Mouse (Mus musculus) intestine, postnatal 0 days (tissue): ENCODE results near the gene Chrng. TPM values are rescaled to one million over a fixed set of nuclear protein-coding genes. Genes with fewer than 3 reads are reported as not detected.

Experiments
- ATAC-seq: fragments of 200-750 bp; cut with Nextera tagmentation; 2 replicates; pipeline ENCODE4 v1.8.0; 2017; ENCODE audit warnings: mild to moderate bottlenecking, moderate TSS enrichment, moderate library complexity
- H3K27ac ChIP-seq: fragments of 300-500 bp; sonication (generic); 2 replicates; pipeline ENCODE4 v1.5.1; 2014; ENCODE audit warnings: mild to moderate bottlenecking, low read depth, low read length, moderate library complexity
- H3K27me3 ChIP-seq: fragments of 300-500 bp; sonication (generic); replicated peaks from 2 replicates; pipeline ENCODE4 v1.6.1; 2014; ENCODE audit warnings: low read length, mixed read lengths; ENCODE audit not compliant: control insufficient read depth, insufficient read depth
- H3K36me3 ChIP-seq: fragments of 300-500 bp; sonication (generic); 2 replicates; pipeline ENCODE4 v1.6.1; 2014; ENCODE audit warnings: mild to moderate bottlenecking, moderate library complexity; ENCODE audit not compliant: control insufficient read depth, insufficient read depth
- H3K4me1 ChIP-seq: fragments of 300-500 bp; sonication (generic); replicated peaks from 2 replicates; pipeline ENCODE4 v1.6.1; 2014; ENCODE audit warnings: antibody characterized with exemption, low read length, mixed read lengths; ENCODE audit not compliant: control insufficient read depth, insufficient read depth
- H3K4me2 ChIP-seq: fragments of 300-500 bp; sonication (generic); replicated peaks from 2 replicates; pipeline ENCODE4 v1.6.1; 2014; ENCODE audit warnings: low read depth, mild to moderate bottlenecking, moderate library complexity
- H3K4me3 ChIP-seq: fragments of 300-500 bp; sonication (generic); 2 replicates; pipeline ENCODE4 v1.5.1; 2014; ENCODE audit warnings: low read depth, low read length
- H3K9ac ChIP-seq: fragments of 300-500 bp; sonication (generic); 2 replicates; pipeline ENCODE4 v1.6.1; 2014; ENCODE audit warnings: mild to moderate bottlenecking, low read depth, low read length
- H3K9me3 ChIP-seq: fragments of 300-500 bp; sonication (generic); 2 replicates; pipeline ENCODE4 v1.6.1; 2016; ENCODE audit warnings: mixed run types; ENCODE audit not compliant: control insufficient read depth
- CTCF ChIP-seq: sonication (generic); IDR thresholded peaks from 2 replicates; pipeline ENCODE4 v1.5.1; 2016; ENCODE audit warnings: low read depth, mild to moderate bottlenecking, control low read depth, antibody characterized with exemption, moderate library complexity
- WGBS: fragments of 180-500 bp; shearing (Covaris S2); extraction: QIAGEN DNeasy Blood & Tissue Kit; methylation state at CpG from one replicate; pipeline ENCODE4 v1.1.7; 2014; 5-methylcytosine and 5-hydroxymethylcytosine counted together
- polyA plus RNA-seq: library from polyadenylated mRNA; unstranded; fragments of >200 nt; fragmentation: Nextera tagmentation; extraction: Ambion mirVana; gene quantifications from 2 replicates; pipeline ENCODE4 v1.2.1, GENCODE M21; 2015

Chrng gene
- polyA plus RNA-seq, 1 experiment from 2014 or later, result not detected

DNA sequence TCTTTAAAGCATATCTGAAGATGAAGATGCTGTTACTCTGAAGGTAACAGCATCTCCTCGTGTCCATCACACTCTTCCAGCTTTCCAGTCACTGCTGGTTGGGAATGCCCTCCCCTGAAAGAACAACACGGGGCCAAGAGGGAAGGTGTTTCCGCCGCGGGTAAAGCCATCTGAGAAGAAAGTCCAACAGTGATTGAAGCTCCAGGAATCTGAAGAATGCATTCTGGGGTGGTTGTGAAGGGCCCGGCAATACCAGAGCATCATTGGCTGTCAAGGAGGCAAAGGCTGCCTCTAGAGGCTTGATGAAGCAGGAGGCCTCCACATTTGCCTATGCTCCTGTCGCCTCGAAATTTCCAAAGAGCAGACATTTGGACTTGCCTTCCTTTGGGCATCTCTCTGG is 34.6 kb downstream of the Chrng start:
- no peak for ATAC-seq
- WGBS, result 45% methylated on average over 8 of the region's 8 CpGs
- no peak overlapping the region for H3K4me3 ChIP-seq
- no peak overlapping the region for H3K4me2 ChIP-seq
- no peak overlapping the region for H3K9ac ChIP-seq
- no peaks in the 10 kb centered on the region for H3K4me1 ChIP-seq
- H3K9me3 ChIP-seq, result no peaks in the 10 kb centered on the region
- H3K27ac ChIP-seq, result no peak overlapping the region
- H3K27me3 ChIP-seq, result no peaks in the 10 kb centered on the region
- H3K36me3 ChIP-seq, result peaks cover 32% of the 10 kb centered on the region
- TF ChIP-seq CTCF, result no peak

GRCm38 (mm10) chr1:87243021-87243420 is 38.6 kb downstream of the Chrng start:
- no peak overlapping the region for H3K4me2 ChIP-seq
- H3K36me3 ChIP-seq, result peaks cover 11% of the 10 kb centered on the region; the same call in 1 of the 2 replicates
- H3K4me3 ChIP-seq, result no peak overlapping the region
- no peak for TF ChIP-seq CTCF
- H3K9ac ChIP-seq, result no peak overlapping the region
- no peaks in the 10 kb centered on the region for H3K9me3 ChIP-seq
- H3K4me1 ChIP-seq, result no peaks in the 10 kb centered on the region
- WGBS, result 91% methylated on average over 8 of the region's 8 CpGs
- ATAC-seq, result no peak
- H3K27me3 ChIP-seq, result no peaks in the 10 kb centered on the region
- no peak overlapping the region for H3K27ac ChIP-seq

- Histone ChIP-seq H3K4me3 (no peak overlapping the region), H3K36me3 (no peaks in the 10 kb centered on the region), H3K4me1 (no peaks in the 10 kb centered on the region), H3K4me2 (no peak overlapping the region), H3K27me3 (no peaks in the 10 kb centered on the region), H3K9ac (no peak overlapping the region), H3K27ac (no peak overlapping the region), H3K9me3 (no peaks in the 10 kb centered on the region)
- no peak for ATAC-seq
- WGBS, result 29% methylated on average over 1 of the region's 1 CpGs
- no peak for TF ChIP-seq CTCF
Measured at GRCm38 (mm10) chr1:87245430-87245829, 41.0 kb downstream of the Chrng start.

DNA sequence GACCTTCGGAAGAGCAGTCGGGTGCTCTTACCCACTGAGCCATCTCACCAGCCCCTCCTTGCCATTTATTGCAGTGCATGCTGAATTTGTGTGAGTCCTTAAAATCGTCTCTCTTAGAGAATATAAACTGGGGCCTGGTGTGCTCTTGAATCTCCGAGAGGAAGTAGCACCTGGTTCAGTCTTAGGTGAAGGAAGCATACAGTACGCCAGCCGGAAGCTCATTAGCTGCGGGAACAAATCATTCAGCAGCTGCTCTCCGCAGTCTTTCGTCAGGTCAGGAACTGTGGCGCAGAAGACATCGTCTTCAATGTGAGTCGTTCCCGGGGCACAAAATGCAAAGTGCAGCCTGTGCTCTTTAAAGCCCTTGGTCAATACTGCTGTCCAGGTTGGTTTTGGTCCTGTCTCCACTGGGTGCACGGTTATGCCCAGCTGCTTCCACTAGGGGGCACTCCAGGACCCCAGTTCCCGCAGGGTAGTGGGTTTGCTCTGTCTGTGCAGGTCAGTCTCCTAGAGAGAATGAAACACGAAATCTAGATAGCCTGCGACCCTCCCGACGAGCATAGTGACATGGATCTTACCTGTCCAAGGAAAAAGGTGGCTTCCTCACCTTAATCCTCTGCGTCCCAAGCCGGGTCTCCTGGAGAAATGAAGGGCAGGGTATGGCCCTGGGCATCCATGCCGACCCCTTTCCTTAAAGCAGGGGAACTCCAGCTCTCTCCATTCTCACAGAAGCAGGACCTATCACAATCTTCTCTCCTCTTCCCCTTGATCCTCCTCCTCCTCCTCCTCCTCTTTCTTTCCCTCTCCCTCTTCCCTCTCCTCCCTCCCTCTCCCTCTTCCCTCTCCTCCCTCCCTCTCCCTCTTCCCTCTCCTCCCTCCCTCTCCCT is 41.7 kb downstream of the Chrng start:
- WGBS, result 26% methylated on average over 22 of the region's 22 CpGs
- Histone ChIP-seq H3K9ac (no peak overlapping the region), H3K4me2 (peak overlapping the region; percentile 37), H3K9me3 (no peaks in the 10 kb centered on the region), H3K27ac (no peak overlapping the region), H3K4me1 (no peaks in the 10 kb centered on the region), H3K27me3 (no peaks in the 10 kb centered on the region), H3K4me3 (no peak overlapping the region), H3K36me3 (no peaks in the 10 kb centered on the region)
- ATAC-seq, result peak; percentile 56; the same call in 1 of the 2 replicates
- TF ChIP-seq CTCF, result peak; percentile 92

- H3K4me1 ChIP-seq, result no peaks in the 10 kb centered on the region
- H3K4me3 ChIP-seq, result no peak overlapping the region
- no peak for ATAC-seq
- H3K9ac ChIP-seq, result no peak overlapping the region
- no peak overlapping the region for H3K27ac ChIP-seq
- H3K36me3 ChIP-seq, result no peaks in the 10 kb centered on the region
- WGBS, result 59% methylated on average over 5 of the region's 5 CpGs
- H3K27me3 ChIP-seq, result 0 out of 2 replicates have a peak, but pooled peaks cover 3% of the 10 kb centered on the region
- no peaks in the 10 kb centered on the region for H3K9me3 ChIP-seq
- TF ChIP-seq CTCF, result no peak
- no peak overlapping the region for H3K4me2 ChIP-seq
Measured at GRCm38 (mm10) chr1:87252040-87252609, 47.7 kb downstream of the Chrng start.

- Histone ChIP-seq H3K9me3 (no peaks in the 10 kb centered on the region), H3K27me3 (peaks cover 27% of the 10 kb centered on the region), H3K27ac (no peak overlapping the region), H3K4me3 (no peak overlapping the region), H3K4me1 (no peaks in the 10 kb centered on the region), H3K4me2 (no peak overlapping the region), H3K36me3 (no peaks in the 10 kb centered on the region), H3K9ac (no peak overlapping the region)
- no peak for ATAC-seq
- WGBS, result 63% methylated on average over 4 of the region's 4 CpGs
- TF ChIP-seq CTCF, result no peak
Measured at GRCm38 (mm10) chr1:87255173-87255572, 50.7 kb downstream of the Chrng start.
